Mouse (Mus musculus) liver, postnatal 0 days (tissue): ENCODE data around the gene Gp1ba.

Experiments used
- CTCF ChIP-seq: sonication (generic); IDR thresholded peaks from 2 replicates; pipeline ENCODE4 v1.5.1; 2016; ENCODE audit warnings: antibody characterized with exemption, low read depth
- EP300 ChIP-seq: IDR thresholded peaks from 2 replicates; pipeline ENCODE4 v1.6.1; 2016; ENCODE audit warnings: antibody characterized with exemption, low read depth, mild to moderate bottlenecking

GRCm38 (mm10) chr11:70654198-70654922 is 15.4 kb downstream of the Gp1ba start, which contains the start of gene Pfn1:
- TF ChIP-seq EP300 (0 out of 2 replicates have a peak, but pooled peaks have one; percentile 35), CTCF (no peak)
